Mouse (Mus musculus) right cerebral cortex, postnatal 10 days (tissue): ENCODE results near the gene Lhx9.

ENCODE experiments used
- DNase-seq, 2 experiments: peaks; one replicate each; pipeline ENCODE4 v3.0.0; 2021; ENCODE audit warnings: low spot score in 2 of 2

Gene Lhx9

DNA sequence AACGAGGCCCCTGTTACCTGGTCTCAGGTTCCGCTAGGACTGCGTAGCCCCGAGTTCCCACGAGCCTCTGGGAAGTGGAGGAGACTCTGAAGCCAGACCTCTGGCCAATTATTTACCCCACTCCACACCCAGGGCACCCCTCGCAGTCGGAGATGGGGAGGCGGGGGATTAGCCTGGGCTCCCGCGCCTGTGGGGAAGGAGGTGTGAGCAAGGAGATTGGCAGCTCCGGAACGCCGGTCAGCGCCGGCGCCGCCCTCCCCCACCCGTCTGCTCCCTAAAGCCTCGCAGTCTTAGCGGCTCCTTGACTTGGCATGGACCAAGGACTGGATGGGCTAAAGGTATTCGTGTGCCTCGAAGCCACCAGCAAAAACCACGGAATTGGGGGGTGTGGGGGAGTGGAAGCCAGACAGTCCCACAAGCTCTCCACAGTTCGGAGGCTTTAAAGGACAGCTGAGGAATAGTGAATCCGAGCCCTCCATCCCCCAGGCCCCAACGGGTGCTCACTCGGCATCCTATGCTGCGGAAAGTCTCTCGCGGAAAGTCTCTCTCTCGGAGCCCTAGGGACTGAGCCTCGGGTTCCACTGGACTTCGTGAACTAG is at the start of gene Lhx9:
TSS of gene Lhx9 (minus strand) at position 67 of the 599 bp plus-strand sequence.
- DNase-seq: no peak

DNA sequence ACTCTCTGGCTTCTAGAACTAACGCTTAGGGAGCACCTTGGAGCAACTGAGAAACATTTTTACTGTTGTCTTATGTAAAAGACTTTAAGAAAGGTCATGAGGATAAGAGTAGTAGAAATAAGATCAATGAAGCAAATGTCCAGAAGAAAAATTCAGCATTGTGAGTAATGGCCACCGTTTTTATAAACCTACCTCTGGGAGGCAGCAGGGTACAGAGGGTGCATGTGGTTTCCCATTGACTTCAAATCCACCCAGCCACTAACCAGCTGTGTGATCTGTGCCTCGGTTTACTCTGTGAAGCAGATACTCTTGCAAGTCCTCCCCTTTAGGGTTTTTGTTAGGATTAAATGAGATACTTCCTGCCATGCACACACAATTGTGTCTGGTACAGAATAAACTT is 47.7 kb upstream of the Lhx9 start:
- no peak for DNase-seq

DNA sequence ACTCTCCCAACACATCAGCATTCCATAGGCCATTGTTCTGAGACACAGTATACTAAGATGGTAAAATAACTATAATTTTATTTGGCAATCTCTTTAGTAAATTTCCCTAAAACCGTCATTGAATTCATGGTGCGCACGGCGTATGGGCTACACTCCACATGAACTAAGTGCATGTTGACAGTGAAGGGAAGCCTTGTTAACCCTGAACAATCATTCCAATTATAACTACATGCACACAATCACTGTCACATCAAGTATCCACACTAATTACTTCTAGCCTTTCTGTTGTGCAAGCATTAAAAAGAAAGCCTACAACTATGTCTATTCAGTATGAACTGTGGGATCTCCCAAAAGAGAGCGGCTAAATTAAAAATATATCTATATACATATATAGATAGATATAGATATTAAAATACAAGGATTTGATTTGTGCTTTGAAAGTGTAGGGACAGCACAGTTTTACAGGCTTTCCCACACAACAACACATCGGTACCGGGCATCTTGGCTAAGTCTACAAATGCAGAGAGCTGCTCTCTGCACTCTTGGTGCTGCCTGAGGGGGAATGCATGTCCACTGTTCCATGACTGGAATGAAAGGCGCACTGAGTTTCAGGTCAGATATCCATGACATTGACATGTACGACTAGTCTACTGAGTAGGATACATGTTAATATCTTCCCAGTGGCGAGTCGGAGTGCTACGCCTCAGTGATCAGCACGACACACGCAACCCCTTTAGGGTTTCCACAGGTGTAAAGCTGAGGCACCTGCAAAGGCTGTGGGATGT is 29.3 kb upstream of the Lhx9 start:
- no peak for DNase-seq

DNA sequence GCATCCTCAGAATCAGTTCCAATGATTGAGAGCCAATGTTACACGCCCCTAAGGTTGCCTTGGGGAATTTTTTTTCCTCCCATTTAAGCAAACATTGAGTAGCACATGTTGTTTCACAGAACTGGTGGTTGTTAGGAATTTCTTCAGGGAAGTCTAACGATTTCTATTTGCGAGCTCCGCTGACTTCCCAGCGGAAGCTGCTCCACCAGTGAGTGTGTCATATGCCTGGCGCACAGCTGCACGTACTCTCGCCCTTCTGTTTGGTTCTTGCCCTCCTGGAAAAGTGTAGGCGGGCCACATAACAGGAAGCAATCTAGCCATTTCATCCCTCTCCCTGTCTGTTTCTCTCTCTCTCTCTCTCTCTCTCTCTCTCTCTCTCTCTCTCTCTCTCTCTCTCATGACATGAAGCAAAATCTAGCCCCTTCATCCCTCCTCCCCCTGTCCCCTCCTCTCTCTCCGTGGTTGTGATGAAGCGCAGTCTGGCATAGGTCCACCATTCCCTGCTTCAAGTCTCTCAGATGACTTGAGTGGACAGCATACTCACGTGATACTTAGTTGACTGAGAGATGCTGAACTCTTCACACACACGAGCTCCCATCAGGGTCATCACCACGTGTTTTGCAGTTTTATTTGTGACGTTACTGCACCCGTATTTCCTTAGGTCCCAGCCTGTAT is 28.1 kb upstream of the Lhx9 start:
- DNase-seq: no peak

DNA sequence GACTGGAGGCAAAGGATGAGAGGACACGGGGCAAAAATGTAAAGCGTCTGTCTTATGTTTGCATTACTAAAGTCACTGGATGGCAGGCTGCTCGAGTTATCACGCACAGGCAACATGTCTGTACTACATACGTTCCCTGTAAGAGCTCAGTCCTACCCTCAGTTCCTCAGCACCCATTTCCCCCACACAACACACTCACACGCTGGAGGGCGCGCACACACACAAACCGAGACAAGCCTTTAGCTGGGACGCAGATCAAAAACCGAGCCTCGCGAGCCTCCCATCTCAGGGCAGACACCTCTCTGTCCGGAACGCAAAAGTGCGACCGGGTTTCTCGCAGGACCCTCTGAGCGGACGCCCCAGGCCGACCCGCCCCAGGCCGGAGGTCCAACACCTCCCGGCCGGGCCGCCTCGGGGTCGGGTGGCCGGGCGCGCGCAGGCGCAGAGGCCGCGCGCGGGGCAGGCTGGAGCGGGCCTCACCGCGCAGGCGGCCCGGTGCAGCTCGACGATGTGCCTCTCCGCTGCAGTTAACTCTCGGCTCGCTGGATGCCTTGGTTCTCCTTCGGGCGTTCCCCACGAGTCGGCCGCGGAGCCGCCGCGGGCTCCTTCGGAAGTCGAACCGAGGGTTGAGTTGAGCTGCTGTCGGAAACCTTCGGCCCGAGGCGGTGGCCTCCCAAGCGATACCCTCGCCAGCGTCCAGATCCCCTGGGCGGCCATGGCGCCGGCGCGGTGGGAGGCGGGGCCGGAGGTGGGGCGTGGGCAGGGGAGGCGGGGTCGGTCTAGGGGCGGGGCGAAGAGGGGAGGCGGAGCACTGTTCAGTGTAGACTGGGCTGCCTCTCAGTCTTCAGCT is 7.9 kb upstream of the Lhx9 start, which contains the start of gene 2310009B15Rik:
TSS of gene 2310009B15Rik (minus strand) at position 752 of the 850 bp plus-strand sequence.
- peak; percentile 84 to 86 for DNase-seq

DNA sequence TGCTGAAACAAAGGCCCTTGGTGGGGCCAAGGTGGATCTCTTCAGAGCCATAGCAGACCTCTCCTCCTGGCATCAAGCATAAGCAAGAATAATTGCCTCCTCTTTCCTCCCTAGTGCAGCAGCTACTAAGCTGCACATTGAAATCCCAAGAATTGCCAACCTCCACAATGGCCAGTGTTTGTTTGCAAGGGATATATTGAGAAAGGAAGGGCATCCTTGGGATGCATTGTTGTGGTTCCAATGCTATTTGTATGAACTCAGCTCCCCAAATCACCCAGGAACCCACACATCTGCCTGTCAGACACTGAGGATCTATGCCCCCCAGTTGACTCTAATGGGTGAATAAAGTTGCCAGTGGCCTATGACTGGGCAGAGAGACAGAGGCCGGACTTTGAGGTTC is 2.4 kb upstream of the Lhx9 start:
- no peak for DNase-seq

DNA sequence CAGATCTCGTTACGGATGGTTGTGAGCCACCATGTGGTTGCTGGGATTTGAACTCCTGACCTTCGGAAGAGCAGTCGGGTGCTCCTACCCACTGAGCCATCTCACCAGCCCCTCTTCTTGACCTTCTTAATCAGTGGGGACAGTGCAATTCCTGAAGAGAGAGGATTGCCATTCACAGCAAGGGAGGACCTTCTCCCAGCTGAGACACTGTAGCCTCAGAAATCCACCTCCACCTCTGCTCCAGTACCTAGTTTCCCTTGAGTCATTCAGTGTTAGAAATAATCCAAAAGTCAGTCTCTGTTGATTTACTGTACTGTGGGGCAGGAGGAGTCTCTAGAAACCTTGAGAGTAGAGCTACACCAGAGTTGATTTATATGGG is 1.8 kb upstream of the Lhx9 start:
- no peak for DNase-seq

DNA sequence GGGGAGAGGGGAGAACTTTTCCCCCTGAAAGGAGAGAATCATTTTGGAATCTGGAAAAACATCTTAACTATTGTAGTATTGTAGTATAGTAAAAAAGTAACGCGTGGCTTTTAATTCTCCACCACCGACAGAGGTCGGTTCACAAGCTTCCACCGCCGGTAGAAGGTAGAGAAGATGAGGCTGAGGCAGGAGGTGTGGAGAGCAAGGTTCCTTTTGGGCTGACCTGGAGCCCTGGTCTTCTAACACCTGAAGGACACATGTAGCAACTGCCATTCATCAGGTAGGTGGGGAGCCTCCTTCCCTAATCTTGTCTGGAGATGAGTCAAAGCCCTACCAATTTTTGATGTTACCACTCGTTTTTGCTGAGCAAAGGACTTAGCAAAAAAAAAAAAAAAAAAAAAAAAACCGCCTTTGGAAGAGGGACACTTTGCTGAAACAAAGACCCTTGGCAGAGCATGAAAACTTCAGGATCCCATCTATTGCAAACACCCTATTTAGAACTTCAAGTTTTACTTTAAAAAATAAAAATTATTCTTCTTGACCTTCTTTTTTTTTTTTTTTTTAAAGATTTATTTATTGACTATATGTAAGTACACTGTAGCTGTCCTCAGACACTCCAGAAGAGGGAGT is 1.3 kb upstream of the Lhx9 start:
- DNase-seq: no peak

DNA sequence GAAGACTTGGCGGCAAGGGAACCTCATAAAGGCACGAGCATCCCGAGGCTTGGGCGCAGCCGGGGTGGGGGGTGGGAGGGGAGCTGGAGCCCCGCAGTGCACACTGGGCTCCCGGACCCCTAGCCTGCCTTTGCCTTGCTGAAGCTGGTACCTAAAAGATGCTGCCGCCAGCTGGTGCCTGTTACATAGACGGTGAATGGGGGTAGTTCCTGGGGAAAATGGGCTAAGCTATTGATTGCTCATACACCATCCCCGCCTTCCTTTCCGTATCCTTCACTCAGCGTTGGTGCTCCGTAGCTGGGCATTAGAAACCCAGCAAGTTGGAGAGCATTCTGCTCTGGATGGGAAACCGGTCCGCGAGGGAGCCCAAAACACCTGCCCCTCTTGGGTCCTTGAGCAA is 351 bp downstream of the Lhx9 start:
- no peak for DNase-seq

DNA sequence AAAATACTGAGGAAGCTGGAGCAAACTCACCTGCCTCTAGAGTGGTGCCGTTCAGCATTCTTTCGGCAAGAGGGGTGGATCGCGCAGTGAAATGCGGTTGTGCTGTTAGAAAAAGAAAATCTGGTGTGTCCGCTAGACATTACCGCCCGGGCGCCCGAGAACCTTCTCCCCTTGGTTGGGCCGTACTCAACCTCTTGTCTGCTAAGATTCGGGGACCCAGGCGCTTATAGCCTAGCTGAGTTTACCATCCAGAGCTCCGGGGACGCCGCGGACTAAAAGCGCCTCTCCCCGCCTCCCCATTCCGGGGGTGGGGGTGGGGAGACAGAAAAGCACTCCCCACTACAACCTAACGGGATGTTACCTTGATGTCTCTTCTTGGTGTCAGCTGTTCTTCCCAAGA is 1.2 kb downstream of the Lhx9 start:
- DNase-seq: no peak

DNA sequence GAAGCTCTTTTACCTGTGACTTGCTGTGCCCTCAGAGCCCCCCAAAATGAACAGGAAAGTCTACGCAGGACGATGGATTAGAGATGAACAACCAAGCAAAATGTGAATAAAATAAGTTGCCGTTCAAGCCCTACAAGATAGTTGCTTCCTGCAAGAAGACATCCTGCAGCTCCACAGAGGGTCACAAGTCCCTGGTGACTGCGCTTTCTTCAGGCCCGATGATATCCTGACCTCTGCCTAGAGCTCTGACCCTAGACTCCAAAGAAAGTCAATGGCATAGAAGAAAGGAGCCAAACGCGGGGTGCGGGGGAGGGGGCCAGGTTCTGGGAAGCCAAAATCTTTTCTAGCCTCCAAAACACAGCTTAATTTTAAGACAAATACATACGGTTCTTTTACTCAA is 1.8 kb downstream of the Lhx9 start:
- DNase-seq: no peak

DNA sequence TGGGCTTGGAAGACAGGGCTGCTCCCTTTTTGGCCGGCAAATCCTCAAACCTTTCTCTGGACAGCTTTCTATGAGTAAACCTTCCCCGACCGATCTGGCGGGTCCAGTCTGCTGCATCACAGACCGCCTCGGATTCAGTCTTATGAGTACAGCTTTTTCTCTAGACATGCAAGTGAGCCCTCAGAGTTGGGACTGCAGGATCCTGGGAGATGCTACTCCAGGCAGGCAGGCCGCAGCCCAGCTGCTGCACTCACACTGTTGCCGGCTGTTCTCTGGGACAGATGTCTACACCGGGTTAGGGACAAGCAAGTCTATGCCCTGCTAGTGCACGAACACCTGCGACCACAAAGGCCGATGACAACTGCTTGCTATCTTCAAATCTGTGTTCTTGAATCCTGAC is 2.2 kb downstream of the Lhx9 start:
- DNase-seq: no peak

DNA sequence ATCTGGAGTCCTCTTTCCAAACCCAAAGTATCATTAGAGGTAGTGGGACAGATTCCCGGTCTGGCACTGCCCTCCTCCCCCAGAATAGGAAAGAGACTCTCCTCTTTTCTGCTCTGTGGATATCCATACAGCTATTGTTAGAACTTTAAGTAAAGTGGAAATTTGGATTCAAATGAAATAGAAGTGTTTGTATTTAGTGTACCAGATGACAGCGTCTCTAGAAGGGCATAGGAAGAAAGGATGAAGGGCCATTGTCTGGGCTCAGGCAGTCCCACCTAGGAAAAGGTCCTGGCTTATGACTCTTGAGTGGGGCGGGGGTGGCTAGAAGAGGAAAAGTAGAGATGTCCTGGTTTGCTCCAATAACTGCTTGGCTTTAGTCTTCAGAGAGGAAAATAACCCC is 2.9 kb downstream of the Lhx9 start:
- no peak for DNase-seq

DNA sequence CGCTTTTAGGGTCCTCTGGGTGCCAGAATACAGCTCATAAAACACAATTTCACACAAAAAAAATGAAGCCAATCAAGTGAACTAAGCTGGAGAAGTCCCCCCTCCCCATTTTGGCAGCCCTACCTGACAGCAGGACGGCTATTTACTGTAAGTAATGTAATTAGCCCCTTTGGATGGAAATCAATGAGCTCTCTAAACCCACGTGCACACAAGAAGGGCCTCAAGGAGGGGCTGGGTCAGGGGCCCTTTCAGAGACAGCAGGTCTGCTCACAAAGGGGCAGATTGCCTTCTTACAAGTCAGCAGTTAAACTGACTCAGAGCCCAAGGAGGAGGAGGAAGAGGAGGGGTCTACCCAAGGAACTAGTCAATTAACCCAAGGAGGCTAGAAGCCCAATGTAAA is 4.2 kb downstream of the Lhx9 start:
- no peak for DNase-seq

DNA sequence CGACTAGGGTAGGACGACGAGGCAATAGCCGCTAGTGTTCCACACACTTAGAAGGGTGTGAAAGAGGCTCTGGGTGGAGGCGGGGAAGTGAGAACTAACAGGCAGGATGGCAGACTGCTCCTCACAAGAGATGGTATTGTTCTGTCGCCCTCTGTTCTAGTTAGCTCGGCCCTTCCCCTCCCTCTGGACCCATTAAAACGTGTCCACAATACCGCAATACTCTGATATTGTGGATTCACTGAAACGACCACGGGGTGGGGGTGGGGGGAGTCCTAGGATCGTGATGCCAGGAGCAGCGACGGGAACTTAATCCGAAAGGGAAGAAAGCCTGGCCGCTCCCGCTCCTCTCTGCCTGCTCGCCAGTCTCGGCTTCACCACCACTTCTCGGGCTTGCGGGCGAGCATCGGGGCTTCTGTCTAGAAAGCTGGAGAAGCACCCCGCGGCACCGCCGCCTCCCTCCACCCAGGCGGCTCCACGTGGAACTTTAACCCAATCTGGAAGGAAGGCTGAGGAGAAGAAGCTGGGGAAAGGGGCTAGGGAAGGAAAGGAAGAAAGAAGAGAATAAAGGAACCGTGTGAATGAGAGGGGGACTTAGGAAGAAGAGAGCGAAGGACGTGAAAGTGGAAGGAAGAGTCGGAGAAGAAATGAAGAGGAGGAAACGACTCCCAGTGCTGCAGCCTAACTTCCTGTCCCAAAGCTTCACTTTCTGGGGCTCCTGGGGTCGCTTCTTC is 4.9 kb downstream of the Lhx9 start:
- DNase-seq: no peak

DNA sequence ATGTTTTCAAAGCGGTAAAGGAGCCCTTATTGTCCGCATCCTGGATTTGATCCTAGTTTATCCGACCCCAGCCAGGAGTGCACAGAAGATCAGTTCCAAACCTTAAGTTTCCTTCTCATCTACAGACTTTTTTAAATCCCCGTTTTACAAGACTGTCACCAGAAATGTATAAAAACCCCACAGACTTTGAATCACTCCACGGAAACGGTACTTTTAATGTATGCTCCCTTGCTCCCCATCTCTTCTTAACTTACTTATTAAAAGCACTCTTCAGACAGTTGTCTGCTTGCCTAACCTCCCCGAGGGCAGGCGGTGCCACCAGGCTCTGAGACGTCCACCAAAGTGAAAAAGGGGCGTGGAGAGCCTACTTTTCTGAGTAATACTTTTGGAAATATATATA is 5.6 kb downstream of the Lhx9 start:
- no peak for DNase-seq

DNA sequence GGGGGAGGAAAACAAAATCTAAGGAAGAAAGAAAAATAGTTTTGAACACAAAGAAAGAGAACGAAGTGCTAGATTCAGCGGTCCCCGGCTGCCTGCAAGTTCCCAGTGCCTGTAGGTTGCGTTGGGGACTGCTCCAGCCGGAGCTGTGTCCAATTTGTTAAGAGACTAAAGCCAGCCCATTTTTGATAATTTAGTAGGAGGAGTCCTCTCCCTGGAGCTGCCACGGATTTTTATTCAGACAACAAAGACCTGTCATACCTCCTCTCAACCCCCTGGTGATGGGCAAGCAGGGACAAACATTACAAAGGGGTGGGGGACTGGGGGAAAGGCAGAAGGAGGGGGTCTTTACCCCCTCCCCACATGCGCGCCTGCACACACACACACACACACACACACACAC is 6.1 kb downstream of the Lhx9 start:
- DNase-seq: no peak

DNA sequence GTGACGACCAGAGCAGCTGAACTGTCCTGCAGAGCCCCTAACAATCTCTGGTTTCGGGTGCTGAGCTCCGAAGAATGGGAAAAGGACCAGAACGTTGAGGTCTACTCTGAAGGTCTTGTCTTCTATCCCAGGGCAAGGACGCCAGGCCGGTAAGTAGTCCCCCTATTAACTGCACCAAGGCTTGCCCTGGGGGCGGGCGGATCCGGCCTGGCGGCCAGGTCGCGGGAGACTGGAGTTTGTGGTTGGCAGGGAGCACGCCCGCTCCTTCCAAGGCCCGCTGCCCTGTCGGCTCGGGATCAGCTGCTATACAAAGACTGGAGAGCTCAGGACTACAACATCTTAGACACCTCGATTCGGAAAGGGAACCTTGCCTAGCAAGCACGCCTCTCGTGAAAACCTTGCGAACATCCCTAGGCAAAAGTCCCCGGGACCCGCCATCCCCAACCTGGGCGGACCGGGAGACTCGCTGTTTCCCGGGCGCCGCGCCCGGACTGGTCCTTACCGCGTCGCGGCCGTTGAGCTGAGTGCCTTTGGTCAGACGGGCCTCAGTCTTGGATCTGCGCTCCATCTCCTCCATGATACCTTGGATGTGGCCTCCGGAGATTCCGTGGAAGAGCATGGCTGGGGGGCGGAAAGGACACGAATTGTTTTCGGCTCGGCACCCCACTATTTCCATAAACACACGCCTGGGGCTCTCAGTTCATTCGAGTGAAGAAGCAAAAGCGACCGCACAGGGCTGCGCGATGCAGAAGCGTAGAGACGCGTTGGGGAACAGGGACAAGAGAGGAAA is 6.9 kb downstream of the Lhx9 start:
- DNase-seq: no peak

DNA sequence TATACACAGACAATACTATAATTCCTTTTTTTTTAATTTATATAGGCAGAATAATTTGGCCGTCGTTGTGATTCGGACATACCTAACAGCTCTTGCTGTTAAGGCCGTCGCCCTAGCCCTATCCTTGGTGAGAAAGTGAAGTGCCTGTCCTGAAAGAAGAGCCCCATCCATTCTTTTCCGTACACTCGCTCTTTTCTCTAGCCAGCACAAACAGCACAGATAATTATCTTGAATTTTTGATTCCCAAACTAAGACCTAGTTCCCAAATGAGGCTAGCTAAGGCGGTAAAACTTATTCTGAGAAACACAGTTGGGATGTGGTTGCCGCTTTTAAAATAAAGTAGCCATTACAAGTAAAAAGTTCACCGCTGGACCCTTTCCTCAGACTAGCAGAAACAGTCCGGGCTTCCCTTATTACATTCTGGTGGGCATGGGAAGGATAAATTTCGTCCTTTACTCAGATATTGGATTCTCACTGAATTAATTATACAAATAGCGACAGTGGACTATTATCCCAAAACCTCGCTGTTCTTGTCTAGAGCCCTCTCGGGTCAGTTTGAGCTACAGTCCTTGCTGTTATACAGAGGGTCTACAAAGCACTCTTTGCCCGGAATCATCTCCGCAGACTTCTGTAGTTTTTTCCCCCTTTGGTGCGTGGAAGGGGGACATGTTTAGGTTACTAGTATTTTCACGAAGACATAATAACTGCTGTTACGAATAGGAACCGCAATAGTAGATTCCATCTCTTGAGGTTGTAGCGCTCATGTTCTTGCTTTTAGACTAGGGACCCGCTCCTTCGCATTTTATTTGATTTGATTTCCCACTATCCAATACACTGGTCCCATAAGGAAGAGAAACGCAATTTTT is 7.7 kb downstream of the Lhx9 start:
- no peak for DNase-seq
